Mouse (Mus musculus) forebrain, embryonic 16.5 days (tissue): ENCODE measurements around the gene Kctd15. TPM values are rescaled to one million over a fixed set of nuclear protein-coding genes. Genes with fewer than 3 reads are reported as not detected.

Source experiments
- ATAC-seq: fragments of 200-750 bp; cut with Nextera tagmentation; 2 replicates; pipeline ENCODE4 v1.8.0; 2017; ENCODE audit warnings: mild to moderate bottlenecking, moderate library complexity
- H3K27ac ChIP-seq: fragments of 300-500 bp; sonication (generic); 2 replicates; pipeline ENCODE4 v1.5.1; 2014; ENCODE audit warnings: low read length, control low read depth
- H3K27me3 ChIP-seq: fragments of 300-500 bp; sonication (generic); replicated peaks from 2 replicates; pipeline ENCODE4 v1.6.1; 2014; ENCODE audit warnings: low read length; ENCODE audit not compliant: control insufficient read depth, insufficient read depth
- H3K36me3 ChIP-seq: fragments of 300-500 bp; sonication (generic); 2 replicates; pipeline ENCODE4 v1.6.1; 2014; ENCODE audit not compliant: control insufficient read depth, insufficient read depth
- H3K4me1 ChIP-seq: fragments of 300-500 bp; sonication (generic); replicated peaks from 2 replicates; pipeline ENCODE4 v1.6.1; 2014; ENCODE audit warnings: low read length; ENCODE audit not compliant: control insufficient read depth, insufficient read depth
- H3K4me2 ChIP-seq: fragments of 300-500 bp; sonication (generic); 2 replicates; pipeline ENCODE4 v1.6.1; 2014; ENCODE audit warnings: mild to moderate bottlenecking, low read length, control low read depth
- H3K4me3 ChIP-seq: fragments of 300-500 bp; sonication (generic); replicated peaks from 2 replicates; pipeline ENCODE4 v1.5.1; 2014; ENCODE audit warnings: mild to moderate bottlenecking, low read length, control low read depth
- H3K9ac ChIP-seq: fragments of 300-500 bp; sonication (generic); replicated peaks from 2 replicates; pipeline ENCODE4 v1.6.1; 2014; ENCODE audit warnings: low read depth, low read length, control low read depth
- H3K9me3 ChIP-seq: fragments of 300-500 bp; sonication (generic); 2 replicates; pipeline ENCODE4 v1.6.1; 2016; ENCODE audit warnings: low read length; ENCODE audit not compliant: control insufficient read depth
- WGBS: fragments of 180-500 bp; shearing (Covaris S2); extraction: QIAGEN DNeasy Blood & Tissue Kit; methylation state at CpG from one replicate; pipeline ENCODE4 v1.1.7; 2014; 5-methylcytosine and 5-hydroxymethylcytosine counted together
- polyA plus RNA-seq: library from polyadenylated mRNA; unstranded; fragments of >200 nt; fragmentation: Nextera tagmentation; extraction: Ambion mirVana; gene quantifications from 2 replicates; pipeline ENCODE4 v1.2.1, GENCODE M21; 2015

The Kctd15 gene
- polyA plus RNA-seq, 1 experiment from 2014 or later = 25.2 TPM

DNA sequence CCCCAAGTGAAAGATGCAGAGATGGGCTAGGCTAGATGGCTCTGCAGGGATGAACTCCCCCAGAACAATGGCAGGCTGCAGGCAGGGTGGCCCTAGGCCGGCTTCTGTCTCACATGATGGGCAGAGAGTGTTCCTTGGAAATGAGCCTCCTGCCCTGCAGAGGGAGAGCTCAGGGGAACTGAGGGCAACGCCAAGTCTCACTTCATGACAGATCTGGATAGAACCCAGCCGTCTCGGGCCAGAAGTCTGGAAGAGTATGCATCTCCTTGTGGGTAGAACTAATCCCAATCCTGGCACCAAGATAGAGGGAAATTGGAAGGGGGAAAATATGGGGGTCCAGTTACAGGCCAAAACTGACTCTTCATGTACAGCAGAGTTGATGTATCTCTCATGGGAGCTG is 36.5 kb upstream of the Kctd15 start:
- Histone ChIP-seq H3K27me3 (no peaks in the 10 kb centered on the region), H3K36me3 (no peaks in the 10 kb centered on the region), H3K4me2 (no peak overlapping the region), H3K4me3 (no peak overlapping the region), H3K27ac (no peak overlapping the region), H3K4me1 (0 out of 2 replicates have a peak, but pooled peaks cover 3% of the 10 kb centered on the region), H3K9ac (no peak overlapping the region), H3K9me3 (no peaks in the 10 kb centered on the region)
- 69% methylated on average over 4 of the region's 4 CpGs for WGBS
- ATAC-seq = no peak

- Histone ChIP-seq H3K9ac (no peak overlapping the region), H3K4me2 (no peak overlapping the region), H3K36me3 (no peaks in the 10 kb centered on the region), H3K4me3 (no peak overlapping the region), H3K27me3 (no peaks in the 10 kb centered on the region), H3K9me3 (no peaks in the 10 kb centered on the region), H3K4me1 (peaks cover 3% of the 10 kb centered on the region; the same call in 1 of the 2 replicates), H3K27ac (no peak overlapping the region)
- 56% methylated on average over 13 of the region's 13 CpGs for WGBS
- ATAC-seq = no peak
Measured at GRCm38 (mm10) chr7:34690111-34690510, 33.6 kb upstream of the Kctd15 start.

- Histone ChIP-seq H3K27me3 (no peaks in the 10 kb centered on the region), H3K9me3 (no peaks in the 10 kb centered on the region), H3K27ac (no peak overlapping the region), H3K4me1 (no peaks in the 10 kb centered on the region; the same call in 1 of the 2 replicates), H3K4me3 (no peak overlapping the region), H3K4me2 (no peak overlapping the region), H3K36me3 (no peaks in the 10 kb centered on the region), H3K9ac (no peak overlapping the region)
- ATAC-seq = no peak
- 31% methylated on average over 6 of the region's 6 CpGs for WGBS
Measured at GRCm38 (mm10) chr7:34689028-34689427, 32.5 kb upstream of the Kctd15 start.

DNA sequence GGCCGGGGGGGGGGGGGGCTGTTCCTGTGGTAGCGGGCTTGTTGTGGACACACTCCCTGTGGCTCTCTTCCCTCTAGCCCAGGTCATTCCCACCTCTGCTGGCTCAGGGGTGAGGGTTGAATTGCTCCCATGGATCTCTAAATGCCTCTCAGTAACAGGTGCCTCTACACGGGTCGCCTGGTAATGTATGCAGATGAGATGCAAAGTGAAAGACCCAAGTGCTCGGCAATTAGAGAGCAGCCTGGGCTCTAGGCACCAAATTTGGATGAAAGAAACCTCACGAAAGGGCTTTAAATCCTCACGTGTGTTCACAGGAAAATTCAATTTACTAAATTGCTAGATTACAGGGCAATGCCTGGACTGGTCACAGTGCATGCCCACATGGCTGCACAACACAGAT is 29.3 kb upstream of the Kctd15 start:
- ATAC-seq = 0 out of 2 replicates have a peak, but pooled peaks have one; percentile 35
- H3K4me2 ChIP-seq = no peak overlapping the region
- peaks cover 8% of the 10 kb centered on the region for H3K4me1 ChIP-seq
- no peak overlapping the region for H3K4me3 ChIP-seq
- no peaks in the 10 kb centered on the region for H3K27me3 ChIP-seq
- WGBS = 26% methylated on average over 7 of the region's 7 CpGs
- H3K9me3 ChIP-seq = no peaks in the 10 kb centered on the region
- H3K36me3 ChIP-seq = no peaks in the 10 kb centered on the region
- H3K9ac ChIP-seq = no peak overlapping the region
- no peak overlapping the region for H3K27ac ChIP-seq

GRCm38 (mm10) chr7:34685176-34685575 is 28.6 kb upstream of the Kctd15 start:
- Histone ChIP-seq H3K9me3 (no peaks in the 10 kb centered on the region), H3K27ac (no peak overlapping the region)
- 71% methylated on average over 4 of the region's 4 CpGs for WGBS

DNA sequence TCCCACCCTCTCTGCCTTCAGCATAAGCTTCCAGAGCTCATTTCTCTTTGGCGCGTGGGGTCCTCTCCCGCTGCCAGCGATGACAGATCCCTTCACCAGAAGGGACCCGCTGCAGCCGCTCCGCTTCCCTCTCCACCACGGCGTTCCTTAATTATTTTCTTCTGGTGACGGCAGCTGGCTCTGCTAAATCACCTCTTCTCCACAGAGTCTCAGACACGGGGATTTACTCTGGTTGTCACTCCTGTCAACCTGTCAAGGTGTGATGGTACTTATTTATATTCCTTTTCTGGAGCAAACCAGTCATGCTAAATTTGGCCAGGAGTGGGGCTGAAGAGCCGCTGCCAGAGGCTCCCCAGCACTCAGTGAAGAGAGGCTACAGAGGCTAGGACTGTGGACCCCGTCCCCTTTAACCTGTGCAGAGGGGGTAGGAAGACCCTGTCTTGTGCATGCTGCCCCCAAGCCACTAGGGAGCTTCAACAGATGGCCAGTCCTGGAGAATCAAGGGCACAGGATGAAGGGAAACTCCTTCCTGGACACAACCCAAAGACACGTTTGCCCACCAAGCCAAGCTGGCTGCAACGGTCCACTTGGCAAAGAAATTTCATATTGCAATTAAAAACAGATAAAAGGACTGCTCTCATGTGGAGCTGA is 24.4 kb upstream of the Kctd15 start:
- Histone ChIP-seq H3K4me2 (peak overlapping the region; percentile 17; the same call in 1 of the 2 replicates), H3K9me3 (no peaks in the 10 kb centered on the region), H3K9ac (0 out of 2 replicates have a peak overlapping the region, but pooled peaks have one; percentile 12), H3K27me3 (peaks cover 1% of the 10 kb centered on the region; the same call in 1 of the 2 replicates), H3K4me3 (no peak overlapping the region), H3K4me1 (peaks cover 15% of the 10 kb centered on the region), H3K27ac (peak overlapping the region; percentile 60), H3K36me3 (no peaks in the 10 kb centered on the region)
- ATAC-seq = peak; percentile 64
- WGBS = 30% methylated on average over 15 of the region's 15 CpGs

More at GRCm38 (mm10) chr7:34685176-34685575, 28.6 kb upstream of the Kctd15 start:
- Histone ChIP-seq H3K4me3 (no peak overlapping the region), H3K4me1 (peaks cover 13% of the 10 kb centered on the region), H3K36me3 (no peaks in the 10 kb centered on the region), H3K27me3 (no peaks in the 10 kb centered on the region), H3K9ac (no peak overlapping the region), H3K4me2 (no peak overlapping the region)
- no peak for ATAC-seq

- WGBS = 50% methylated on average over 2 of the region's 2 CpGs
- Histone ChIP-seq H3K27ac (no peak overlapping the region), H3K4me3 (no peak overlapping the region), H3K36me3 (no peaks in the 10 kb centered on the region), H3K9me3 (no peaks in the 10 kb centered on the region), H3K9ac (no peak overlapping the region), H3K27me3 (peaks cover 11% of the 10 kb centered on the region), H3K4me2 (no peak overlapping the region), H3K4me1 (peaks cover 24% of the 10 kb centered on the region)
- ATAC-seq = no peak
Measured at GRCm38 (mm10) chr7:34679886-34680285, 23.4 kb upstream of the Kctd15 start.

DNA sequence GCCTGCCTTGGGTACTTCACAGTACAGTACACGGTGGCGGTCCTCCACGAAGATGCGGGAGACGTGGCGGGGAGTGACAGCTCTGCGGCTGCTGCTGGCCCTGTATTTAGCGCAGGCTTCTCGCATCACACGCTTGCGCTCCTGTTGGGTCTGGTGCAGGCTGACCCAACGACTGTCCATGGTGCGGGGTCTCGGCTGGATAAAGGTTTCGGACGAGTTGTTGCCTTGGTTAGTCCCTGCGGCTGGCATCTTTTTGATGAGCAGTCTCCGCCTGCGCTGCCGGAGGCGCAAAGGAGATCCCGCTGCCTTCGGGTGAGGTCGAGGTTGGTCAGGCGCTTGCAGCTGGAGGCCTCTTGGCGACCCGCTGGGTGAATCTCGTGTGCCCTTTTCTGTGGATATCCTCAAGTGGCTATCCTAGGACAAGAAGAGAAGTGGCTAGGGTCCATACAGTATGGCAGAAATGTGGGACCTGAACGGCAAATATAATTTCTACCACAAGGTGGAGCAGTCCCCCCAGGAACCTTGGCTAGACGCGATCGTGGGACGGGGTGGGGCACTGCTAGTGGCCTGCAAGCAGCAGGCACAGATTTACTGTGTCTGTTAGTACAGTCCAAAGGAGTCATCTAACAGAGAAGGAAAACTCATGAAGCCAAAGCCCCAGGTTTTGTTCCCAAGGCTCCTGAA is 19.4 kb upstream of the Kctd15 start:
- no peaks in the 10 kb centered on the region for H3K9me3 ChIP-seq
- H3K9ac ChIP-seq = peak overlapping the region; percentile 30
- H3K4me3 ChIP-seq = peak overlapping the region; percentile 38
- peaks cover 34% of the 10 kb centered on the region for H3K27me3 ChIP-seq
- peak overlapping the region; percentile 51 for H3K4me2 ChIP-seq
- H3K27ac ChIP-seq = no peak overlapping the region
- peaks cover 18% of the 10 kb centered on the region for H3K4me1 ChIP-seq
- 4% methylated on average over 33 of the region's 33 CpGs for WGBS
- no peaks in the 10 kb centered on the region for H3K36me3 ChIP-seq
- ATAC-seq = peak; percentile 39

- no peaks in the 10 kb centered on the region for H3K9me3 ChIP-seq
- H3K27ac ChIP-seq = no peak overlapping the region
- ATAC-seq = no peak
- H3K4me1 ChIP-seq = peaks cover 11% of the 10 kb centered on the region
- peak overlapping the region; percentile 38 for H3K4me3 ChIP-seq
- 14% methylated on average over 42 of the region's 42 CpGs for WGBS
- H3K4me2 ChIP-seq = peak overlapping the region; percentile 51
- no peak overlapping the region for H3K9ac ChIP-seq
- H3K27me3 ChIP-seq = peaks cover 34% of the 10 kb centered on the region
- H3K36me3 ChIP-seq = no peaks in the 10 kb centered on the region
Measured at GRCm38 (mm10) chr7:34675120-34675790, 18.7 kb upstream of the Kctd15 start.
